Mouse (Mus musculus) erythroblast, embryonic 14.5 days (primary cell): ENCODE measurements around the gene Chst11.

Experiments used
- GATA1 ChIP-seq: IDR thresholded peaks from 2 replicates; pipeline ENCODE4 v1.6.1; 2012; ENCODE audit warnings: low read length, inconsistent platforms, mixed read lengths
- TAL1 ChIP-seq: IDR thresholded peaks from 3 replicates; pipeline ENCODE4 v1.6.1; 2012; ENCODE audit warnings: low read length, inconsistent platforms, mixed read lengths

DNA sequence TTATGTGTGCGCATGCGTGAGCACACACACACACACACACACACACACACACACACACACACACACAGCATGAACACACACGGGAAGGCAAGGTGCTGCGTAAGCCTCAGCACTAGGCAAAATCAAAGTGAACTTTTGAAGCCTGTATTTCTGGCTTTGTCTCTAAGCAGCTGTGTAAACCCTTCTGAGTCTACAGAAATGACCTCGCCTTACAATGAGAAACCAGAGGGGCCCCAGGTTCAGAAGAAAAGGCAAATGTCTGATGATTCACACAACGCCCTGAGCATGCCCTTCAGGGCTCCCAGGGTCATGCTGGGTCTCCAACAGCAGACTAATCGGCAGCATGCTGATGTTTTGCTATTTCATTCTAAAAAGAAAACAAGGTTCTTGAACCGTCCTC, 122.1 kb downstream of the Chst11 start:
- TF ChIP-seq TAL1 = no peak
- TF ChIP-seq GATA1 = no peak
